Mouse (Mus musculus): Measurements from ENCODE around the gene Nfkbia. TPM values are rescaled to one million over a fixed set of nuclear protein-coding genes. Genes with fewer than 3 reads are reported as not detected.

Gene Nfkbia
- polyA plus RNA-seq (2015; fragmentation: Nextera tagmentation; extraction: Ambion mirVana) = 56.3 and 60.7 TPM in 2 replicates

GRCm38 (mm10) chr12:55492184-55492898 lies at the start of gene Nfkbia:
TSS of gene Nfkbia (minus strand) at chr12:55492647.

Other genes starting within 250 kb of the Nfkbia start
- gene 1110008L16Rik, start 193.1 kb downstream of the Nfkbia start, polyA plus RNA-seq (2015; fragmentation: Nextera tagmentation; extraction: Ambion mirVana) = 7.9 and 8.5 TPM in 2 replicates
- gene Ppp2r3c, start 189.6 kb downstream of the Nfkbia start, polyA plus RNA-seq (2015; fragmentation: Nextera tagmentation; extraction: Ambion mirVana) = 10.8 and 11.9 TPM in 2 replicates
- gene Psma6, start 108.4 kb downstream of the Nfkbia start, polyA plus RNA-seq (2015; fragmentation: Nextera tagmentation; extraction: Ambion mirVana) = 291 and 294 TPM in 2 replicates
- gene Aldoart2, start 72.6 kb upstream of the Nfkbia start, polyA plus RNA-seq (2015; fragmentation: Nextera tagmentation; extraction: Ambion mirVana) = not detected in 2 replicates
- 0.05 and 0.11 TPM in 2 replicates for gene Insm2, start 106.8 kb upstream of the Nfkbia start, polyA plus RNA-seq (2015; fragmentation: Nextera tagmentation; extraction: Ambion mirVana)